Mouse (Mus musculus) CH12.LX (cell line): ENCODE results near the gene Gdpd5. TPM values are rescaled to one million over a fixed set of nuclear protein-coding genes. Genes with fewer than 3 reads are reported as not detected.

Source experiments
- DNase-seq: peaks from one replicate; pipeline ENCODE4 v3.0.0-alpha.2; 2013; ENCODE audit errors: extremely low read depth
- H3K27ac ChIP-seq: 2 replicates; pipeline ENCODE4 v1.5.1; 2012; ENCODE audit warnings: low read depth, mild to moderate bottlenecking, control low read depth, moderate library complexity; ENCODE audit not compliant: insufficient read depth
- H3K27me3 ChIP-seq: replicated peaks from 2 replicates; pipeline ENCODE3; 2012; ENCODE audit warnings: inconsistent platforms
- H3K36me3 ChIP-seq, 2 experiments: replicated peaks in 1 of 2; 2 replicates each; pipeline versions ENCODE3 to v1.6.1; 2012; ENCODE audit warnings: inconsistent platforms in 1 of 2, low read length in 1 of 2, mild to moderate bottlenecking in 1 of 2, mixed read lengths in 1 of 2, moderate library complexity in 1 of 2; ENCODE audit not compliant: control insufficient read depth in 1 of 2, insufficient read depth in 1 of 2
- H3K4me1 ChIP-seq, 2 experiments: 2 replicates each; pipeline ENCODE4 v1.6.1; 2012; ENCODE audit warnings: inconsistent platforms in 1 of 2, moderate library complexity in 1 of 2; ENCODE audit not compliant: insufficient read depth in 2 of 2, control insufficient read depth in 1 of 2
- H3K4me2 ChIP-seq: 2 replicates; pipeline ENCODE4 v1.6.1; 2012; ENCODE audit warnings: low read depth, mild to moderate bottlenecking, control low read depth; ENCODE audit not compliant: poor library complexity, insufficient read depth, severe bottlenecking
- H3K4me3 ChIP-seq, 3 experiments: fragments of 150-350 bp in 1 of 3; sonication (generic) in 1 of 3; replicated peaks in 1 of 3; 2 replicates each; pipeline versions ENCODE3 to v1.5.1; 2011 to 2012; ENCODE audit warnings: low read depth in 2 of 3, low read length in 2 of 3, mild to moderate bottlenecking in 2 of 3, moderate library complexity in 2 of 3, control low read depth in 1 of 3, improper control_type of control experiment in 1 of 3, inconsistent platforms in 1 of 3, mixed read lengths in 1 of 3; ENCODE audit not compliant: poor library complexity in 1 of 3
- H3K79me2 ChIP-seq: replicated peaks from 2 replicates; pipeline ENCODE4 v1.6.1; 2012; ENCODE audit warnings: mild to moderate bottlenecking, moderate library complexity; ENCODE audit not compliant: control insufficient read depth, poor library complexity, insufficient read depth, severe bottlenecking; ENCODE audit errors: extremely low read depth
- H3K9ac ChIP-seq: 2 replicates; pipeline ENCODE4 v1.6.1; 2012; ENCODE audit warnings: low read depth, mild to moderate bottlenecking, control low read depth, moderate library complexity; ENCODE audit not compliant: insufficient read depth
- H3K9me3 ChIP-seq: replicated peaks from 2 replicates; pipeline ENCODE3; 2012; ENCODE audit warnings: low read length, inconsistent platforms, mixed read lengths
- BHLHE40 ChIP-seq: IDR thresholded peaks from 2 replicates; pipeline ENCODE4 v1.6.1; 2011; ENCODE audit warnings: mild to moderate bottlenecking, low read depth, low read length, improper control_type of control experiment
- CHD1 ChIP-seq: IDR thresholded peaks from 2 replicates; pipeline ENCODE4 v1.6.1; 2012; ENCODE audit warnings: low read depth, low read length, improper control_type of control experiment, inconsistent platforms
- CHD2 ChIP-seq: IDR thresholded peaks from 2 replicates; pipeline ENCODE4 v1.6.1; 2011; ENCODE audit warnings: low read length, improper control_type of control experiment
- ELF1 ChIP-seq: IDR thresholded peaks from 2 replicates; pipeline ENCODE4 v1.6.1; 2014; ENCODE audit warnings: low read depth, mild to moderate bottlenecking, inconsistent platforms, low read length, improper control_type of control experiment
- ETS1 ChIP-seq: conservative IDR thresholded peaks from 2 replicates; pipeline ENCODE4 v1.6.1; 2012; ENCODE audit warnings: low read depth, mild to moderate bottlenecking, inconsistent platforms, low read length, improper control_type of control experiment, moderate library complexity
- GABPA ChIP-seq: IDR thresholded peaks from 2 replicates; pipeline ENCODE4 v1.6.1; 2012; ENCODE audit warnings: low read depth, low read length, improper control_type of control experiment, inconsistent platforms; ENCODE audit not compliant: insufficient replicate concordance
- HCFC1 ChIP-seq: IDR thresholded peaks from 2 replicates; pipeline ENCODE4 v1.6.1; 2012; ENCODE audit warnings: low read depth, mild to moderate bottlenecking, inconsistent platforms, low read length, improper control_type of control experiment
- IRF4 ChIP-seq: IDR thresholded peaks from 2 replicates; pipeline ENCODE4 v1.6.1; 2014; ENCODE audit warnings: low read depth, mild to moderate bottlenecking, inconsistent platforms, low read length, improper control_type of control experiment
- JUN ChIP-seq: IDR thresholded peaks from 2 replicates; pipeline ENCODE4 v1.6.1; 2011; ENCODE audit warnings: low read depth, mild to moderate bottlenecking, low read length, improper control_type of control experiment, moderate library complexity; ENCODE audit not compliant: insufficient read depth
- JUND ChIP-seq: conservative IDR thresholded peaks from 2 replicates; pipeline ENCODE4 v1.6.1; 2011; ENCODE audit warnings: low read depth, low read length, improper control_type of control experiment
- KAT2A ChIP-seq: IDR thresholded peaks from 2 replicates; pipeline ENCODE4 v1.6.1; 2012; ENCODE audit warnings: low read length, improper control_type of control experiment, inconsistent platforms; ENCODE audit not compliant: insufficient replicate concordance
- MAX ChIP-seq: IDR thresholded peaks from 2 replicates; pipeline ENCODE4 v1.6.1; 2011; ENCODE audit warnings: low read length, improper control_type of control experiment
- MAZ ChIP-seq: IDR thresholded peaks from 2 replicates; pipeline ENCODE4 v1.6.1; 2012; ENCODE audit warnings: low read depth, mild to moderate bottlenecking, inconsistent platforms, low read length, improper control_type of control experiment, moderate library complexity
- MEF2A ChIP-seq: IDR thresholded peaks from 2 replicates; pipeline ENCODE4 v1.6.1; 2014; ENCODE audit warnings: low read depth, mild to moderate bottlenecking, inconsistent platforms, low read length, improper control_type of control experiment, borderline replicate concordance
- MXI1 ChIP-seq: IDR thresholded peaks from 2 replicates; pipeline ENCODE4 v1.6.1; 2011; ENCODE audit warnings: mild to moderate bottlenecking, low read depth, low read length, improper control_type of control experiment
- MYC ChIP-seq: IDR thresholded peaks from 2 replicates; pipeline ENCODE4 v1.6.1; 2011; ENCODE audit warnings: low read depth, mild to moderate bottlenecking, improper control_type of control experiment, low read length
- NELFE ChIP-seq: IDR thresholded peaks from 2 replicates; pipeline ENCODE4 v1.6.1; 2011; ENCODE audit warnings: low read depth, low read length, improper control_type of control experiment
- NRF1 ChIP-seq: IDR thresholded peaks from 2 replicates; pipeline ENCODE4 v1.6.1; 2014; ENCODE audit warnings: low read depth, mild to moderate bottlenecking, inconsistent platforms, low read length, improper control_type of control experiment, moderate library complexity
- PAX5 ChIP-seq: IDR thresholded peaks from 2 replicates; pipeline ENCODE4 v1.6.1; 2012; ENCODE audit warnings: low read length, inconsistent platforms, mixed read lengths
- POLR2A ChIP-seq: IDR thresholded peaks from 2 replicates; pipeline ENCODE4 v1.6.1; 2011; ENCODE audit warnings: low read depth, mild to moderate bottlenecking, improper control_type of control experiment, low read length
- POLR2AphosphoS2 ChIP-seq: IDR thresholded peaks from 2 replicates; pipeline ENCODE4 v1.6.1; 2011; ENCODE audit warnings: low read depth, low read length, improper control_type of control experiment
- SIN3A ChIP-seq: IDR thresholded peaks from 2 replicates; pipeline ENCODE4 v1.6.1; 2012; ENCODE audit warnings: low read length, improper control_type of control experiment, inconsistent platforms
- SMC3 ChIP-seq: IDR thresholded peaks from 2 replicates; pipeline ENCODE4 v1.6.1; 2011; ENCODE audit warnings: low read depth, low read length, improper control_type of control experiment
- TBP ChIP-seq: conservative IDR thresholded peaks from 2 replicates; pipeline ENCODE4 v1.6.1; 2011; ENCODE audit warnings: low read depth, low read length, improper control_type of control experiment
- TCF12 ChIP-seq: IDR thresholded peaks from 2 replicates; pipeline ENCODE4 v1.6.1; 2014; ENCODE audit warnings: low read depth, mild to moderate bottlenecking, inconsistent platforms, low read length, improper control_type of control experiment
- UBTF ChIP-seq: IDR thresholded peaks from 2 replicates; pipeline ENCODE4 v1.6.1; 2012; ENCODE audit warnings: low read depth, mild to moderate bottlenecking, inconsistent platforms, low read length, improper control_type of control experiment, moderate library complexity
- USF1 ChIP-seq: IDR thresholded peaks from 2 replicates; pipeline ENCODE4 v1.6.1; 2014; ENCODE audit warnings: low read depth, mild to moderate bottlenecking, inconsistent platforms, low read length, improper control_type of control experiment
- USF2 ChIP-seq: conservative IDR thresholded peaks from 2 replicates; pipeline ENCODE4 v1.6.1; 2011; ENCODE audit warnings: low read depth, low read length, improper control_type of control experiment
- ZC3H11A ChIP-seq: IDR thresholded peaks from 2 replicates; pipeline ENCODE4 v1.6.1; 2012; ENCODE audit warnings: low read depth, mild to moderate bottlenecking, inconsistent platforms, low read length, improper control_type of control experiment
- ZKSCAN1 ChIP-seq: IDR thresholded peaks from 2 replicates; pipeline ENCODE4 v1.6.1; 2012; ENCODE audit warnings: low read depth, inconsistent platforms, low read length, improper control_type of control experiment, borderline replicate concordance
- ZMIZ1 ChIP-seq: IDR thresholded peaks from 2 replicates; pipeline ENCODE4 v1.6.1; 2012; ENCODE audit warnings: low read depth, mild to moderate bottlenecking, inconsistent platforms, low read length, improper control_type of control experiment
- dilution Hi-C: fragments of 300-500 bp; cut with MboI; formaldehyde crosslinking; loops from 2 replicates; pipeline ENCODE4 v1.14.3; 2020; ENCODE audit warnings: low sequenced_read_pairs; ENCODE audit not compliant: extremely low pct_unique_long_range_greater_than_20kb, extremely low pct_ligation_motif_present
- in situ Hi-C: fragments of 300-500 bp; cut with MboI; formaldehyde crosslinking; loops from 3 replicates; pipeline ENCODE4 v1.14.3; 2019; ENCODE audit warnings: low sequenced_read_pairs, low pct_ligation_motif_present, low pct_unique_long_range_greater_than_20kb, mixed read lengths
- polyA plus RNA-seq: library from polyadenylated mRNA; unstranded; fragments of >175 nt; gene quantifications from 2 replicates; pipeline ENCODE4 v1.2.1, GENCODE M21; 2012; ENCODE audit warnings: low read depth; ENCODE audit not compliant: insufficient read length
- total RNA-seq, 2 experiments: library from RNA; depleted of rRNA; stranded (reverse); fragments of 300-350 nt in 1 of 2; fragments of >200 nt in 1 of 2; gene quantifications; 2 replicates each; pipeline ENCODE4 v1.2.3; 2012 to 2014

Gene Gdpd5
- total and polyA plus RNA-seq, 3 experiments: 2.4 to 9.1 (median 9.0) TPM

DNA sequence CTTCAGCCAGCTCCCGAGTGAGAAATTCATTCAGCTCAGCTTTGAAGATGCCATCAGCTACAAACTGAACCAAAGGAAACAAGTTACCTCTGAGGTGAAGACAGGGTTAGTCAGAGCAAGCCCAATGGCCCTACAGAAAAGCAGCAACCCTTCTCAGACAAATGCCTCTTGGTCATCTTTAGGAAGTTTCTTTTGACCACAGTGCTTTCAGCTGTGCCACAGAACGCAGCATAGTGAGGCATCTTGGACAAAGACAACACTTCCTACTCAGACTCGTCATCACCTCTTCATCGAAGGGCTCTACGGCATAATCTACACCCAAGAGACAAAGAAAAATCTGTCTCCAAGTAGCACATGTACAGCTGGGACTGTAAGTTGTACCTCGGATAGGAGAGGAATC, 101.4 kb downstream of the Gdpd5 start:
- Histone ChIP-seq H3K27me3 (peaks cover 6% of the 10 kb centered on the region), H3K27ac (peak overlapping the region; percentile 52), H3K4me1 (peaks cover 19 to 48% of the 10 kb centered on the region in 2 experiments), H3K36me3 (peaks cover 47 to 52% of the 10 kb centered on the region in 2 experiments), H3K79me2 (peaks cover 56% of the 10 kb centered on the region), H3K9me3 (no peaks in the 10 kb centered on the region), H3K9ac (peak overlapping the region; percentile 99), H3K4me2 (peak overlapping the region; percentile 41), H3K4me3 (peak overlapping the region; percentile 88 to 99 (median 93))
- dilution Hi-C loops: no loop called here
- TF ChIP-seq TBP: no peak
- no peak for DNase-seq
- in situ Hi-C loops: no loop called here

GRCm38 (mm10) chr7:99483271-99483923, 102.2 kb downstream of the Gdpd5 start, which contains the start of gene Rps3:
Gene Rps3, minus strand, starts transcription at chr7:99483738.
- H3K9me3 ChIP-seq: no peaks in the 10 kb centered on the region
- H3K27me3 ChIP-seq: peaks cover 6% of the 10 kb centered on the region
- peaks cover 19 to 40% of the 10 kb centered on the region in 2 experiments for H3K4me1 ChIP-seq
- in situ Hi-C loops (no loop called here), dilution Hi-C loops (no loop called here)
- peak; percentile 98 for DNase-seq
- peak within 1 kb of the TSS; percentile 88 to 99 (median 93) for H3K4me3 ChIP-seq
- peaks cover 50% of the 10 kb centered on the region for H3K79me2 ChIP-seq
- H3K27ac ChIP-seq: peak within 1 kb of the TSS; percentile 52
- H3K9ac ChIP-seq: peak within 1 kb of the TSS; percentile 99
- H3K4me2 ChIP-seq: peak within 1 kb of the TSS; percentile 68
- peaks cover 40 to 45% of the 10 kb centered on the region in 2 experiments for H3K36me3 ChIP-seq
- TF ChIP-seq POLR2A (peak; percentile 98), ZC3H11A (no peak), ZKSCAN1 (no peak), PAX5 (no peak), SMC3 (no peak), MXI1 (peak; percentile 81), USF1 (no peak), TCF12 (peak; percentile 99), HCFC1 (peak; percentile 99), POLR2AphosphoS2 (peak; percentile 93; the same call in 1 of the 2 replicates), SIN3A (peak; percentile 96), MAX (peak; percentile 77; the same call in 1 of the 2 replicates), BHLHE40 (no peak), IRF4 (peak; percentile 80), KAT2A (peak; percentile 98), NRF1 (peak; percentile 69), NELFE (peak; percentile 99), TBP (peak; percentile 98), JUND (no peak), ETS1 (no peak), CHD1 (no peak), MEF2A (no peak), MAZ (no peak), JUN (no peak; the same call in 1 of the 2 replicates), USF2 (no peak), CHD2 (0 out of 2 replicates have a peak, but pooled peaks have one; percentile 28), ELF1 (peak; percentile 99), ZMIZ1 (peak; percentile 96), GABPA (peak; percentile 71; the same call in 1 of the 2 replicates), UBTF (no peak), MYC (peak; percentile 88)
